Mouse (Mus musculus) MEL-GATA-1-ER (cell line): ENCODE measurements at regions not wholly inside any gene's neighbourhood (a gene's known extent, or its start where the extent isn't known, plus 50 kb on each side); places are given as distances from the start of the nearest gene placed in this dataset.

Experiments
- DNase-seq: peaks from one replicate; pipeline ENCODE4 v3.0.0-alpha.2; 2012; ENCODE audit warnings: low read depth; ENCODE audit errors: extremely low read depth

- no peak for DNase-seq
Measured at GRCm38 (mm10) chr12:79916896-79917633, 195.7 kb downstream of the Zfp36l1 start.

DNA sequence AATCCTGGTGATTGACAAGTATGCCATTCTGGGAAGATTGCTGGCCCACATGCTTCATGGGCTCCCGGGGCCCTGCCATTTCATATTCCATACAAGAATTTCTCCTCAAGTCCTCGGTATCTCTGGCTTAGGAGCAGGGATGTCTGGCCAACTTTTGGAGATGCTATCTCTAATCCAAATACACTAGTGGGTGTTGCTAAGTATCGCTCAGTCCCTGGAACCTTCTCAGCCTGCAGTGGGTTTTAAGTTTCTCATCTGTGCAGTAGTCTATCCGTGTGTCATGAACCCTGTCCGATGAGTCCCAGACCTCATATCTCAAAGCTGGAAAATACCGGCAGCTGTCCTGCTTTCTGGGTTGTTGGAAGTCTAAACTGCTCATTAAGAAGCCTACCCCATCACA lies 198.9 kb downstream of the Zfp36l1 start:
- no peak for DNase-seq

DNA sequence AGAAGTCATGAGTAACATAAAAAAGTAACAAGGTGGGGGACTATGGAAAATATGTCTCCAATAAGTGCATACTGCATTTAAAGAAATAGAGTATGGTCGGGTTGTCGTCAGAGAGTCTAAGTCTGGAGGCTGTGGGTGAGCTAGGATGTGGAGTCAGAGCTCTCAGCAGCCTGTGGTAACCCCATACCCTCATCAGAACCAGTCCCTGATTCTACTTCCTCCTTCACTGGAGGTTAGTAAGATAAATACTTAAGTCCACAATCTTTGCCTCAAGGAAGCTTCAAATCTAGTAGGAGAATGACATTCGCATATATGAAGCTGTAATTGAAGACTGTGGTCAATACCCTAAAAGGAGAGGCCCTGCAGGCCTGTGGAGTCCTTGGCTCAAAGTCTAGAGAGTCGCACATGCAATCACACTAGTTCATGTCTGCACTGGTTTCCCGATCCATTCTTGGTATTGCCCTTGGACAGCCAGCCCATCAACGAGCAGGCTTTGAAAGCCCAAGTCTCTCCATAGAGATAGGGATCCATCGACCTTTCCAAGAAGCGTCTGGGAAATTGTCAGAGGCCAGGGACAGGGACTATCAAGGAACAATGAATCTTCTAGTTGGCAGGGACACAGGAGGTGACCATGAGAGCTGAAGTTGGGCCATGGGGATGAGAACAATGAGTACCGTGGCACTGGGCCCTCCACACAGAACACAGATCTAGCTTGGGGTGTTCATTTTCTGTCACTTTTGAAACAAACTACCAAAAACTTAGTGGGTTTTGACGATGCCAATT lies 200.3 kb downstream of the Zfp36l1 start:
- no peak for DNase-seq

DNA sequence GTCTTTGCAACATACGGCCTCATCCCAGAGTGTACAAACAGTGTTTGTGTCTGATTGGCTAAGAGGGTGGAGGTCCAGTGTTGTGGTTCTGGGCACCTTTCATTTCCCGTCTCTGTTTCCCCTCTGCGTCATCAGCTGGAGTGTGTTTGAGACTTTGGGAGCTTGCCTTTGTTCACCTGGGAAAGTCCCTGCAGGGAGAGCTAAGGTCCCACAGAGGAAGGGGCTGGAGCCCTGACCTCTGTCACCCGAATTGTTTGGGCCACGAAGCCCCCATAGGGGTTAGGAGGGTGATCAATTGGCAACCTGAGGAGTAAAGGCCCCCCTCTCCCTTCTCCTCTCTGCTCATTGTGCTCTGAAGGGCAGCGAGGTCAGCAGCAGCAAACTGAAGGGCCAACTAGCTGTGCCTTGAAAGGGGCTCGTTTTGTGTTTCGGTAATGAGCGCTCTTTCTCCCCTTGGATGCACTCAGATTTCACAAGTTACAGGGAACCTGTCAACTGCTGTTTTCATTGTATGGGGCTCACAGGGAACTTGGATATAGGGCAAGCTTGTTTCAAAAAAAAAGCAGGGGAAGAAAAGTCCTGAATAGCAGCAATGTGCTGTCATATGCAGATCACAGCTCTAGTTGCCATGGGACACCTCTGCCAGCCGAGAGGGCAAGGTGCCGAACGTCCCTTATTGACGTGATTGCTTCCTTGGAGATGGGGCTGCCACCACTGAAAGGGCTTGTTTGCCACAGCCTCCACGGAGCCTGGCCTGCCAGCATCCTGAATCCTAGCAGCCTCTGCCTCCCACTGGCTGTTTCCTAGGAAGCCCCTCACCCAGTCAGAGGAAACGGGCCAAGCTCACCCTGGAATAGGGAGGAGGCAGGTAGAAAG lies 201.7 kb downstream of the Zfp36l1 start:
- no peak for DNase-seq

- no peak for DNase-seq
Measured at GRCm38 (mm10) chr12:79907583-79907982, 205.2 kb downstream of the Zfp36l1 start.

- DNase-seq: peak; percentile 16
Measured at GRCm38 (mm10) chr12:79906738-79907365, 206.0 kb downstream of the Zfp36l1 start.

DNA sequence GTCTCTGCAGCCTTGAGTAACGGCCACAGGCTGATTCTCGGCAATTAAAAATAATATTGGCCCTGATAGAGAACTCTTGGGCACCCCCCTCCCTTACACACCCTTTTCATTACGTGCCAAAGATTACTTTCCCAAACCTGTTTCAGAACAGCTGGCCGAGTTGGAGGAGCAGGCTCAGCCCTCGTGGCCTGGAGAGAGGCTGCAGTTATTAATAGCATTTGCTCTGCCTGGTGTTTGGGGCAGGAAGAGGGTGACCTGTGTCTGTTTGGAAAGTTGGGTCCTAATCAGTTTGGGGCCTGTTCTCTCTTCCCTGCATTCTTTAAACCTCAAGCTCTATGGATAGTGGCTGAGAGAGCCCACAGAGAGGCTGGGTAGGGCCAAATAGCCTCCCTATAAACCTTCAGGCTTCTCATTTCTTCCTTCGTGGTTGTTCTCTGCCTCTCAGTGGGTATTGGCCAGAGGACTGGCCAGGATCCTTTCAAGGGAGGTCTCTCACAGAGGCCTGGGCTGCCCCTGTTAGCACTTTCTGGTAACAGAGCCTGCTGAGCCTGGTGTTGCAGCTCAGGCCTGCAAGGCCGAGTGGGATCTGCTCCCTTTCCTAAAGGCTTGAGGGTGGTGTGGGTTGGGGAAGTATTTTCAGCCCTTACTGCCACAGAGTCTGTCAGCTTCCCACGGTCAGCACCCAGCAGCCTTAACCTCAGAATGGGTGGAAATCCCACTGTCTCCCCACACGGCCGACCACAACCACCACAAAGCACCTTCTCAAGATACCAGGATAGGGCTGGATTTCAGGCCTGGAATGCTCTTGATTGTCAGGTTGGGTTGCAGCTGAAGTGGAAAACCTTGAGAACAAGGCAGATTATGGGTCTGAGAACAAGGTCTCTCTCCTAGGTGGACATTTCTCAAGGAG lies 206.7 kb downstream of the Zfp36l1 start:
- no peak for DNase-seq

DNA sequence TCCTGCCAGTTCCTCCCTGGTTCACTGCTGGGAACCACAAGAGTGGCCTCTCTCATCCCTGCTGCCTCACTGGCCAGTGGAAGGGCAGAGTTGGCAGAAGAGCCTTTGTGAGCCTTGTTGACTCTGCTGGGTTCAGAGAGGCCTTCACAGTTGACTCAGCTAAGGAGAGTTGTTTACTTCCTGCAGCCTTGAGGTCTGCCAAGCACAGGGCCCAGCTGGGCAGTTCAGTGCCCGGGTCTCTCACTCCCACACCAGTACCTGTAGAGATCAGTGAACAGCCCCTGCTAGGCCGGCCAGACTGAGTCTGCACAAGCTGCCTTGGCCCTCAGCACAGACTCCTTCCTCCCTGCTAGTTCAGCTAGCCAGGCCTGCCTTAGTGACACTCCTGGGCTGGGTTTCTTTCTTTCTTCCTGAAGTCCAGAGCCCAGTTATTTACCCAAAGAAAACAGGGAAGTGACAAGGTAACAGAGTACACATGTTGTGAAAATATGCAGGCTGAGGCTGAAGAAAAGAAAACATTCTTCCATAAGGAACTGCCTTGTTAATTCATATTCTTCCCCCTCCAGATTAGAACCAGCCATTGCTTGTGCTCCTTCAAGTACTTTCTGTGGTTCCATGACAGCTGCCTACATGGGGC lies 207.8 kb downstream of the Zfp36l1 start:
- no peak for DNase-seq

GRCm38 (mm10) chr12:79902761-79903160 lies 210.1 kb downstream of the Zfp36l1 start:
- no peak for DNase-seq

DNA sequence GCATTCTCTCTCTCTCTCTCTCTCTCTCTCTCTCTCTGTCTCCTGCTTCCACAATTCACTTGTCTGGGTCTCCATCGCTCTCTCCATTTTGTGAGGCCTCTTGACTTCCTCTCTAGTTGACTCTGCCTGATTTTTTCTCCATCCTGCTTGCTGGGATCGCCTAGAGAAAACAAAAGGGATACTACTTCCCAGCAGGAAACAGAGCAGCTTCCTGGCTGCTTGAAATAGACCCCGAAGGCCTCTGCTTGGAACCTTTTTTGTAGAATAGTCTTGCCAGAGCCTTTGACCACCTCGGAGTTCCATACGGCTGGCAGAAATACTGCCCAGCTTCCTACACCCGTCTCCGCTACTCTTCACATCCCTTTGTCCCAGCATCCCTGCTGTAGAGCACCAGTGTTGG lies 210.7 kb downstream of the Zfp36l1 start:
- DNase-seq: no peak

GRCm38 (mm10) chr12:79898198-79898930 lies 214.4 kb downstream of the Zfp36l1 start:
- DNase-seq: no peak

DNA sequence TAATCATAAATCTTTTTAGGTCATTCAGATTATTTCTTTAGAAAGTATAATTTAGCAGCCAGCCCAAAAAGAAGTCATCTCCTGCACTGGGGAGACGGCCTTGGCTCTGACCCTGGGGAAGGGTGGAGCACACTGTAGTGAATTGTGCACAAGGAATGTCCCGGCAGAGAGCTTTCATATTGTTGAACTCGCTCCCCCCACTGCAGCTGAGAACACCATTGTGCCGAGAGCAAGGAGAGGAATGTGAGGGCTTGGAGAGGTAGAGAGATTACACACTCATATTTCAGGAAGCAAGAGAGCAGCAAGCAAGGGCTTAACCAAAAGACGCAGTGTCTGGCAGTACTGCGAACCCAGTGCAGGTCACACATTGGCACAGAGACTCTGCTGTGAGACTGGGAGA lies 216.8 kb downstream of the Zfp36l1 start:
- no peak for DNase-seq

DNA sequence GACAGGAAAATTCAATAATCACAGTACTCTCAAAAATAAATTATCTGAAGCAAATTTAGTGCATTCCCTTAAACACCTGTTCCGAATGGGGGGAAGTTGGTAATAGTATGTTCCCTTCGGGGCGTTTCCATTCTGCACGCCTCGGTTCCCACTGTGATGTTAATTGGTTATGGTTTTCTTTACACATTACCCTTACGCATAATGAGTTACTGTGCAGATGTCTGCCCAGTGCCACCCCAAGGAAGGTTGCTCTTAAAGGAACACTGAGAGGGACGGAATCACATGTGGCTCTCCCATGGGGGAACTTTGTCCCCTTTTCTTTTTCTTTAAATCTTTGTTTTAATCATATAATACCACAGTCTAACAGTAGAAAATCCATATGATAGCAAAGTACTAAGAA lies 217.5 kb downstream of the Zfp36l1 start:
- DNase-seq: no peak

DNA sequence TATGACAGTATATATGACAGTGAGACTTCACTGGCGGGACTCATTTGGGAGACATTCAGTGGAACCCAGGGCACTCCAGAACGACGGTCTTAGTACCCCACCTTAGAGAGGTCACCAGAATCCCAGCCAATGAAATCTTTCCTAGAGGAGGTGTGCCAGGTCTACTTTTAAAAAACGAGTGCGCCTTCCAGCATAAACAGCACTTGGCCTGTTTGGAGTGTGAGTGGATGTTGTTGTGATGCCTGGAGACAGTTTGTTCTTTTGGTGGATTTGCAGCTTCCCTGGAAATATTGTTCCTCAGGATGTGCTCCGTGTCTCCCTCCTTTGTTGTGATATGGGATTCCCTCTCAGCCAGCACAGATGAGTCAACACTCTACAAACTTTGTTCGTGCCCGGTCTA lies 219.9 kb downstream of the Zfp36l1 start:
- DNase-seq: no peak

- DNase-seq: no peak
Measured at GRCm38 (mm10) chr12:79891942-79892341, 220.9 kb downstream of the Zfp36l1 start.

- no peak for DNase-seq
Measured at GRCm38 (mm10) chr12:79890887-79891286, 221.9 kb downstream of the Zfp36l1 start.

DNA sequence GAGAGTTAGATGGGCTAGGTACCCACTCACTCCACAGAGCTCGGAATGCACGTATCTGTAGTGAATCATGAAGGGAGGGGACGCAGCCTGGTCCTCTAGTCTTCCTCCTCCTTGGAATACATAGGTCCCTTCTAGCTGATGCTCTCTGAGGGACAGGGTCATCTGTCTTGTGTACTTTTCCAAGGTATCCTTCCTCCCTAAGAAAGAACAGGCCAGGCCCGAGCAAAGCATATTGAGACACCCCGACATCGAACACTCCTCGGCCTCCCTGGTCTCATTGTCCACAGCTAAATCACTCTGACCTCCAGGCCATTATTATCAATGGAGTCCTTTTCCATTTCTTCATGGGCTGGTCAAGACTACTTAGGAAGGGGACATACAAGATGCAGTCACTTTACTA lies 222.5 kb downstream of the Zfp36l1 start:
- no peak for DNase-seq

DNA sequence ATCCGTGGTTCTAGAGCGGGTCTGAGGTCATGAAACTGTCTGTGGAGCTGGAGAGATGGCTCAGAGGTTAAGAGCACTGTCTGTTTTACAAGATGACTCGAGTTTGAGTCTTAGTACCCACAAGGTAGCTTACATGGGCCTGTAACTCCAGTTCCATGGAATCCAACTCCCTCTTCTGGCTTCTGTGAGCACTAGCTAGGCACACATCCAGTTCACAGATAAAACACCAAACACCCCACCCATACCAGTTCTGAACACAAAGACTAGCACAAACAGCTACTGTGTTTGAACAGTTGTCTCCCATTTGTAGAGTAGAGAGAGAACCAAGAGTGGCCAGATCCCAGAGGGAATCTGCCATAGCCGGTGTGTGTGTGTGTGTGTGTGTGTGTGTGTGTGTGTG lies 224.0 kb downstream of the Zfp36l1 start:
- DNase-seq: no peak

- DNase-seq: no peak
Measured at GRCm38 (mm10) chr12:79888086-79888485, 224.7 kb downstream of the Zfp36l1 start.
